Mouse (Mus musculus): Measurements from ENCODE around the gene Dennd1c.

- no peak for TF ChIP-seq POLR2A (IDR thresholded peaks at IDR 0.05; ENCODE audit: insufficient read depth, low read depth, low read length)
- TF ChIP-seq CTCF (IDR thresholded peaks at IDR 0.05; ENCODE audit: insufficient read depth, low read depth, low read length): no peak
Measured at GRCm38 (mm10) chr17:57029691-57030090, 48.6 kb downstream of the Dennd1c start.
